Mouse (Mus musculus): ENCODE data around the gene Rnf13. TPM values are rescaled to one million over a fixed set of nuclear protein-coding genes. Genes with fewer than 3 reads are reported as not detected.

The Rnf13 gene
- polyA plus RNA-seq, 1 experiment from 2014 or later = 94.8 TPM

- DNase-seq (ENCODE audit: low spot score) = peak; percentile 2
Measured at GRCm38 (mm10) chr3:57845786-57846661, 110.2 kb downstream of the Rnf13 start.

DNA sequence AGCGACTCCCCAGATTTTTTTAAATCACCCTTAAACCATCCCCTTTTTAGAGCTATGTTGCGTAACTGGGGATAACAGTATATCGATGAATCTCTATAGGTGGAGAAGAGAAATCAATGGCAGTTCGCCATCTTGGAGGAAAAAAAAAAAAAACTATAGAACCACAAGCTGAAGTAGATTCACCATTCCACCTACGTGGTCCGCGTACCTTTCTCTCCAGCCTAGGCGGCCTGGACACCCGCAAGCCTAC, 110.7 kb downstream of the Rnf13 start:
- no peak for DNase-seq (ENCODE audit: low spot score)

GRCm38 (mm10) chr3:57846912-57847759, 111.3 kb downstream of the Rnf13 start:
- DNase-seq (ENCODE audit: low spot score) = peak; percentile 58

DNA sequence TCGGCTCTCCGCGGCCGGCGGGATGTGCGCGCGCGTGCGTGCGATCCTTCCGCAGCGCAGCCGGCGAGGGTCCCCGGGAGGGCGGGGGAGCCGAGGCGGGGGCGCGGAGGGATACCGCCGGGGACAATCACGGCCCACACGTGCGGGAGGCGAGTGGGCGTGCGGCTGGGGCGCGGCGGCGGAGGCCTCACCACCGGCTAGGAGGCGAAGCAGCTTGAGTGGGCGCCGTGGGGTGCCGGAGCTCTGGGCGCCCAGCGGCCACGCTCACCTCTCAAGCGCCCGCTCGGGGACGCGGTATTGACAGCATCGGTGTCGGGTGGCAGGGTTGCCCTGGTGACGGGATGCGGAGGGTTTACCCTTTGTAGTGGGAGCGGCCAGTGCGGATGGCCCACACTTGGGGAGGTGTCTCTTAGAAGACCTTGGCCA, 111.9 kb downstream of the Rnf13 start, which contains the start of gene Pfn2:
TSS of gene Pfn2 (minus strand) at position 320 of the 426 bp plus-strand sequence.
- peak; percentile 81 for DNase-seq (ENCODE audit: low spot score)

DNA sequence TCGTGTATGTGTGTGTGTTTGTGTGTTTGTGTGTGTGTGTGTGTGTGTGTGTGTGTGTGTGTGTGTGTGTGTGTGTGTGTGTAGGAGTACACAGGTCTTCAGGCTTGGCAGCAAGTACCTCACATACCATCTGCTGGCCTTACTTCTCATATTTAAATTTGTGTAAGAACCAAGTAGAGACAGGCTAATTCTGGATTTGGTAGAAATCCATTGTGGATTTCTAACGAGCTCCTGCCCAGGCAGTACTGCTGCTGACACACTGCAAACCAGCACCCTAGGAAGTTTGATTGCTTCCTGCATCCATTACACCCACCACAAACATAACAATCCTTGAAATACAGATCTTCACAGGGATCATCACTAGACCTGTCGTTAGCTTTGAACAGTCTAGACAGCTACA, 147.1 kb downstream of the Rnf13 start:
- DNase-seq (ENCODE audit: low spot score) = no peak

Other genes with a start within 250 kb of the Rnf13 start
- gene Wwtr1, start 160.2 kb upstream of the Rnf13 start, polyA plus RNA-seq (2015; fragmentation: Nextera tagmentation; extraction: Ambion mirVana) = 3.4 and 3.6 TPM in 2 replicates
- 118 and 121 TPM in 2 replicates for gene Commd2, start 84.3 kb upstream of the Rnf13 start, polyA plus RNA-seq (2015; fragmentation: Nextera tagmentation; extraction: Ambion mirVana)
- not detected in 2 replicates for gene Ankub1, start 43.3 kb upstream of the Rnf13 start, polyA plus RNA-seq (2015; fragmentation: Nextera tagmentation; extraction: Ambion mirVana)
- gene Pfn2, start 112.0 kb downstream of the Rnf13 start, polyA plus RNA-seq (2015; fragmentation: Nextera tagmentation; extraction: Ambion mirVana) = 32.1 and 34.2 TPM in 2 replicates